Mouse (Mus musculus) neural tube, embryonic 15.5 days (tissue): ENCODE data around the gene Pygo2. TPM values are rescaled to one million over a fixed set of nuclear protein-coding genes. Genes with fewer than 3 reads are reported as not detected.

ENCODE experiments used
- ATAC-seq: fragments of 200-750 bp; cut with Nextera tagmentation; 2 replicates; pipeline ENCODE4 v1.8.0; 2017; ENCODE audit warnings: mild to moderate bottlenecking, moderate TSS enrichment, moderate library complexity; ENCODE audit not compliant: low FRiP score
- H3K27ac ChIP-seq: fragments of 300-500 bp; sonication (generic); replicated peaks from 2 replicates; pipeline ENCODE4 v1.5.1; 2015; ENCODE audit warnings: mild to moderate bottlenecking, inconsistent platforms
- H3K27me3 ChIP-seq: fragments of 300-500 bp; sonication (generic); replicated peaks from 2 replicates; pipeline ENCODE4 v1.6.1; 2015; ENCODE audit warnings: inconsistent platforms
- H3K36me3 ChIP-seq: fragments of 300-500 bp; sonication (generic); 2 replicates; pipeline ENCODE4 v1.6.1; 2015; ENCODE audit warnings: inconsistent platforms
- H3K4me1 ChIP-seq: fragments of 300-500 bp; sonication (generic); 2 replicates; pipeline ENCODE4 v1.6.1; 2015; ENCODE audit warnings: inconsistent platforms
- H3K4me2 ChIP-seq: fragments of 300-500 bp; sonication (generic); 2 replicates; pipeline ENCODE4 v1.6.1; 2015; ENCODE audit warnings: inconsistent platforms, mild to moderate bottlenecking, moderate library complexity
- H3K4me3 ChIP-seq: fragments of 300-500 bp; sonication (generic); replicated peaks from 2 replicates; pipeline ENCODE4 v1.5.1; 2015; ENCODE audit warnings: mild to moderate bottlenecking, inconsistent platforms
- H3K9ac ChIP-seq: fragments of 300-500 bp; sonication (generic); replicated peaks from 2 replicates; pipeline ENCODE4 v1.6.1; 2015; ENCODE audit warnings: mild to moderate bottlenecking, inconsistent platforms
- H3K9me3 ChIP-seq: fragments of 300-500 bp; sonication (generic); replicated peaks from 2 replicates; pipeline ENCODE4 v1.6.1; 2016; ENCODE audit warnings: inconsistent platforms
- WGBS: fragments of 180-500 bp; shearing (Covaris S2); methylation state at CpG from one replicate; pipeline ENCODE4 v1.1.7; 2015; ENCODE audit warnings: mixed read lengths; 5-methylcytosine and 5-hydroxymethylcytosine counted together
- polyA plus RNA-seq: library from polyadenylated mRNA; unstranded; fragments of >200 nt; fragmentation: Nextera tagmentation; extraction: Ambion mirVana; gene quantifications from 2 replicates; pipeline ENCODE4 v1.2.1, GENCODE M21; 2015

Pygo2 gene
- polyA plus RNA-seq, 1 experiment from 2014 or later, result 38.8 TPM

DNA sequence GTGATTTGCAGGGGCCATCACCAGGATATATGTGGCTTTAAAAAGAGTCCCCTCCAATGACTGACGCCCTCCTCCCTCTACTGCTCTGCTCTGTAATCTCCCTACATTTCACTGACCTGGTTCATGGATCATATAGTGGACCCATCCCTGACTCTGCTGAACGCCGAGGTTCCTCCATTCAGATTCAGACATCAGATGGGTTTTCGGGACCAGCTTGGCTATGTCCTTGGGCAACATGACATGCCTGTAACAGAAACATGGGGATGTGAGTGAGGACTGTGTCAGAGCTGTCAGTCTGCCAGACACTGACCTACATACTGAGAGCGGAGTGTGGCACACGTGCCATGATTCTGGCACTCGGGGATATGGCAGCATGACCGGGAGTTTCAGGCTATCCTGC lies 13.9 kb upstream of the Pygo2 start:
- no peaks in the 10 kb centered on the region for H3K9me3 ChIP-seq
- H3K36me3 ChIP-seq, result peaks cover 19% of the 10 kb centered on the region
- WGBS, result 96% methylated on average over 8 of the region's 8 CpGs
- H3K4me2 ChIP-seq, result no peak overlapping the region
- H3K4me3 ChIP-seq, result no peak overlapping the region
- H3K27ac ChIP-seq, result no peak overlapping the region
- ATAC-seq, result no peak
- H3K9ac ChIP-seq, result no peak overlapping the region
- H3K27me3 ChIP-seq, result no peaks in the 10 kb centered on the region
- peaks cover 37% of the 10 kb centered on the region for H3K4me1 ChIP-seq

DNA sequence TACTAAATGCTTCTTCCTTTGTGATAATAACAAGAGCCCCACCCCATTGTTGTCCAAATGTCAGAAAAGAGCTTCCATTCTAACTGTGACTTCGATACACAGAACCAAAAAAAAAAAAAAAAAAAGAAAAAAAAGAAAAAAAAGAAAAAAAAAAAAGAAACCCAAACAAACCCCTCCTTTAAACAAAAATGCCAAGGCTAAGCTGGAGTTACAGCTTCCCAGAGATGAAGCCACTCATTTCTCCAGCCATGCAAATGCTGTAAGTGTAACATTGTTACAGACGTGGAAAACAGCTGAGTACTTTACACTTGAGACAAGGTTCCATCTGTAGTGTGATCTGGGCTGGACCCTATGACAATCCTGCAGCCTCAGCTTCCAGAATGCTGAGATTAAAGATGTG lies 12.9 kb upstream of the Pygo2 start:
- H3K9me3 ChIP-seq, result no peaks in the 10 kb centered on the region
- peak overlapping the region; percentile 41 for H3K9ac ChIP-seq
- peak overlapping the region; percentile 90 for H3K4me2 ChIP-seq
- ATAC-seq, result no peak
- no peaks in the 10 kb centered on the region for H3K27me3 ChIP-seq
- peaks cover 44% of the 10 kb centered on the region for H3K4me1 ChIP-seq
- H3K36me3 ChIP-seq, result peaks cover 19% of the 10 kb centered on the region
- H3K27ac ChIP-seq, result peak overlapping the region; percentile 89
- 32% methylated on average over 2 of the region's 2 CpGs for WGBS
- peak overlapping the region; percentile 60 for H3K4me3 ChIP-seq

DNA sequence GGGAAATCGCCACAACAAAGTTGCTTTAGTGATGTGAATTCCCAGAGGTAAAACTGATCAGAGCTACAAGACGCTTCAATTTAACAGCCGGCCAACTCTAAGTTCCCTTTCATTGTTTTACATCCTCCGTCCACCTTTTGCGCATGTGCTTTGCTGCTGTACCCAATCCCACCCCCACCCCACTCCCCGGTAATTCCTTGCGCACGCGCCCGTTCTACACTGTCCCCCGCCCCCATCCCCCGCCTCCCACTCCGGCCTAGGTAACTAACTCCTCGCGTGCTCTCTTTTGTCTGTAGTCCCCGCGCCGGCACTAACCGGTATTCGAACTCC lies 12.2 kb upstream of the Pygo2 start:
- ATAC-seq, result peak; percentile 70
- Histone ChIP-seq H3K27me3 (no peaks in the 10 kb centered on the region), H3K4me3 (peak overlapping the region; percentile 60), H3K27ac (peak overlapping the region; percentile 89), H3K4me1 (peaks cover 46% of the 10 kb centered on the region), H3K9ac (peak overlapping the region; percentile 41), H3K36me3 (peaks cover 19% of the 10 kb centered on the region), H3K4me2 (peak overlapping the region; percentile 90), H3K9me3 (no peaks in the 10 kb centered on the region)
- WGBS, result 0% methylated on average over 20 of the region's 20 CpGs

DNA sequence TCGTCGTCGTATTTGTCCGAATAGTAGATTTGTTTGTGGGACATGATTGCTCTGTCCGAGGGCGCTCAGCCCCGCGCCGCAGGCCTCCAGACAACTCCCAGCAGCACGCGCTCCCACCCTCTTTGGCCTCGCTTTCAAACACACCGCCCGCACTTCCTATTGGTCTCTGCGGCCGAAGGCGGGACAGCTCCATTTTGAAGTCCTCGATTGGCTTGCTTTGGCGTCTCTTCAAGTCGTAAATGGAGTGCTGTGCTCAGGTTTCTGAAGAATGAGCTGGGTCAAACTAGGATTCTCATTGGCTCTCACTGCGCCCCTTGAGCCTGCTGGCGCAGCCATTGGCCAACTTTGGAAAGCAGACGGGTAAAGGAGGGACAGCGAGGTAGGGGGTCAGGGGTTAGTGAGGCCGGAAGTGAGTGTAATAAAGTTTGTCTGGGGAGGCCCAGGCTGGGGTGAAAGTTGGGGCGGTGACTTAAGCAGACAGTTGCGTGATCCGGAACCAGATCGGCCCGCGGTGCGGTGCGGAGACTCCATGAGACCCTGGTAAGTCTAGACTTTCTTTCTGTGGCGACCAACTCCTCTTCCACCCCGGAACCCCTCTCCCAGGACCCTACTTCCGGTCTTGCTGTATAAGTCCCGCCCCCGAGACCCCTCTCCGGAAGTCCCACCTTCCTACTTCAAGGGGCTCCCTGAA lies 11.7 kb upstream of the Pygo2 start, which contains the start of the genes Cks1b and Shc1:
Cks1b (minus strand) TSS at position 214 of the 691 bp plus-strand sequence.
Shc1 (plus strand) TSS at position 274 of the 691 bp plus-strand sequence.
- Histone ChIP-seq H3K27ac (peak within 1 kb of the TSS; percentile 89), H3K27me3 (no peaks in the 10 kb centered on the region), H3K4me2 (peak within 1 kb of the TSS; percentile 90), H3K4me3 (peak within 1 kb of the TSS; percentile 60), H3K4me1 (peaks cover 48% of the 10 kb centered on the region), H3K36me3 (peaks cover 19% of the 10 kb centered on the region), H3K9ac (peak within 1 kb of the TSS; percentile 56), H3K9me3 (no peaks in the 10 kb centered on the region)
- peak; percentile 95 for ATAC-seq
- WGBS, result under 1% methylated on average over 39 of the region's 39 CpGs

DNA sequence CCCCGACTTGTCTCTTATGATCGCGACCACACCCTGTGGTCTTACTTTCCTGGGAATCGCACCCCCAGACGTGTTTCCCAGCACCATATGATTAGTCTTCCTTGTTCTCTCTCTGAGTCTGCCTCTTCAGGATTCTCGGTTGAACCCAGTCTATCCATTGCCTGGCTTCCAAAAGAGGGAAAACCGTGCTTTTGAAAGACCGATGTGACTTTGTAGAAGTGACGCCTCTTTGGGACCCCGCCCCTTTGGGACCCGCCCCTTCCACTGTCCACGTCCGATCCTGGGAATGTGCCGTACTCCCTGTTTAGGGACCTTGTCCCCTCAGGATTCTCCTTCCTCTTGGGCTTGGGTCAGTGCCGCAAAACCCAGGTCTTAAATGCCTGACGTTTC lies 11.2 kb upstream of the Pygo2 start:
- H3K9ac ChIP-seq, result peak overlapping the region; percentile 56
- WGBS, result under 1% methylated on average over 16 of the region's 16 CpGs
- ATAC-seq, result peak; percentile 6; the same call in 1 of the 2 replicates
- peak overlapping the region; percentile 60 for H3K4me3 ChIP-seq
- peak overlapping the region; percentile 90 for H3K4me2 ChIP-seq
- H3K4me1 ChIP-seq, result peaks cover 50% of the 10 kb centered on the region
- H3K9me3 ChIP-seq, result no peaks in the 10 kb centered on the region
- H3K27me3 ChIP-seq, result no peaks in the 10 kb centered on the region
- peaks cover 18% of the 10 kb centered on the region for H3K36me3 ChIP-seq
- peak overlapping the region; percentile 89 for H3K27ac ChIP-seq

DNA sequence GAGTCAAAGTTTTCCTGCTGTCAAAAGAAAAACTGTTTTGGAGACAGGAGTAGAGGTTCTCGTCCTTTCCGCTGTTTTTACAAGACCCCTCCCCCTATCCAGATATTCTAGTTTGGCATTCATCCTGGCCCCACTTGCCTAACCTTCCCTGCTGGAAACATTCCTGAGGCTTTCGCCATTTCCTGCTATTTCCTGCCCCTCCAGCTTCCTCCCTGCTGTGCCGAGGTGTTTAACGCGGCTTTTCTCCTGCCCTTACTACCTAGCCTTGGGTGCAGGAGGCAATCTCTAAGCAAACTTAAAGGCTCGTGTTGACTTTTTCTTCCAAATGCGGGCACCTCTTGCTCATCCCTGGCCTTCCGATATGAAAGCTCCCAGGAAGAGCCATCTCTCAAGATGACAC lies 10.4 kb upstream of the Pygo2 start:
- Histone ChIP-seq H3K9ac (peak overlapping the region; percentile 56), H3K9me3 (no peaks in the 10 kb centered on the region), H3K4me3 (peak overlapping the region; percentile 60), H3K27me3 (no peaks in the 10 kb centered on the region), H3K36me3 (peaks cover 13% of the 10 kb centered on the region), H3K27ac (peak overlapping the region; percentile 89), H3K4me1 (peaks cover 50% of the 10 kb centered on the region), H3K4me2 (peak overlapping the region; percentile 90)
- no peak for ATAC-seq
- WGBS, result 1% methylated on average over 9 of the region's 9 CpGs

DNA sequence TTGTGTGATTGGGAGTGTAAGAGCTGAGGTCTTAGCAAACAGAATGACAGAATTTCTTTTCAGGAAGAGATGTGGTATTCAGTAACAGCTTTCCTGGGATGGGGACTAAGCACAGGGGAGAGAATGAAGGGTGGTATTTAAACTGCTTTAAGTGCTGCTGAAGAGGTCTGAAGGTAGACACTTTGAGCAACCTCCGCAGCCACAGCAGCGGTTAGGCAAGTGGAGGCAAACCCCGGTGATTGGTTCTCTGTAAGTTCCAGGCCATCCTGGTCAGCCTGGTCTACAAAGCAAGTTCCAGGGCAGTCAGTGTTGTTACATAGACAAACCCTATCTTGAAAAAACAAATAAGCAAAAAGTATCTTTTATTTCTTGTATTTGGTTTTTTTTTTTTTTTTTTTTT lies 10.0 kb upstream of the Pygo2 start:
- Histone ChIP-seq H3K4me1 (peaks cover 50% of the 10 kb centered on the region), H3K4me3 (peak overlapping the region; percentile 60), H3K27me3 (no peaks in the 10 kb centered on the region), H3K4me2 (peak overlapping the region; percentile 90), H3K9me3 (no peaks in the 10 kb centered on the region), H3K27ac (peak overlapping the region; percentile 89), H3K9ac (peak overlapping the region; percentile 56), H3K36me3 (peaks cover 9% of the 10 kb centered on the region)
- WGBS, result 15% methylated on average over 3 of the region's 3 CpGs
- no peak for ATAC-seq

DNA sequence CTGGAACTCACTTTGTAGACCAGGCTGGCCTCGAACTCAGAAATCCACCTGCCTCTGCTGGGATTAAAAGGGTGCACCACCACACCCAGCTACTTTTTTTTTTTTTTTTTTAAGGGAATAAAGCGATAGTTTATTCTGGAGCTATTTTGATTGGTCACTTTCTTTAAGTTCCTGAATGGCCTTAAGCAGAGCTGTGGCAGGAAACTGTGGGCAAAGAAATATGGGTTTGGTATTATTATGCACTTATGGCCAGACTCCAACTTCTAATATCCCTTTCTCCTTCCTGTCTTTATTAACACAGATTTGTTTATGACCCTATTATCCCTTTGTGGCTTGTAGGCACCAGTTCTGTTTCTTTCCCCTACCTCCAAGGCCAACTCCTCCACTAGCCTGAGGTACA lies 9.6 kb upstream of the Pygo2 start:
- Histone ChIP-seq H3K4me1 (peaks cover 50% of the 10 kb centered on the region), H3K27me3 (no peaks in the 10 kb centered on the region), H3K27ac (peak overlapping the region; percentile 74), H3K9me3 (no peaks in the 10 kb centered on the region), H3K36me3 (peaks cover 6% of the 10 kb centered on the region), H3K4me3 (peak overlapping the region; percentile 37; the same call in 1 of the 2 replicates), H3K9ac (no peak overlapping the region), H3K4me2 (peak overlapping the region; percentile 62)
- no peak for ATAC-seq
- 59% methylated on average over 2 of the region's 2 CpGs for WGBS

DNA sequence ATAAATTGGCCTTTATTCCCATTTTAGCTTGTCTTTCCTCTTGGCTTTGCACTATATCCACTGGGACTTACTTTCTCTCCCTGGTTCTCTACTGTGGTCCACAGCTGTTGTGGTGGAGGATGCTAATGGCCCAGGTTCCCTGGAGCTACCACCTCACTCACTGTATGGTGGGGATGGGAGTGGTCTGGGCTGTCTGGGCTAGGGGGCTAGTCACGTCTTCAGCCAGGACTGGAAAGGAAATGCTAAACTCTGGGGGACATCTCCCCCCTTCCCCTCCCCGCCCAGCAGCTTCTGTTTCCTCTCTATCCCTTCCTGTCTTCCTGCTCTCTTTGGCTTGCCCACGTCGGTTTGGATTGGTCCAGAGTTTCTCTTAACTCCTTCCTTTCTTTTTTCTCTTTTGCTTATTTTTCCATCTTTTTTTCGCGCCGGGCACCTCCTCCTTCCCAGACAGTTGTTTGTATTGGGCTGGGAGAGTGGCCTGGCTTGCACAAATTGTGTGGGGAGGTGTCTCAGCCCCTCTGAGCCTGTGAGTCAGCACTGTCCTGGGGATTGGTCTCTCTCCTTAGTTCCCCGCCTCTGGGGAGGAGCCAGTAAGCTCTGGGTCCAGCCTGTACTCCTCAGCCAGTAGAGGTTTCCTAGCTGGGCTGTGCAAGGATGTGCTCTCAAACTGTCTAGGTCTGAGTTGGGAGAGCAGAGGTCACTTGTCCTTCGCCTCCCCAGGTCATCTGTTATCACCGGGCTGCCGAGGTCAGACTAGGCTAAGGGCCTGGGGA lies 8.8 kb upstream of the Pygo2 start:
- H3K27ac ChIP-seq, result peak overlapping the region; percentile 74
- H3K4me2 ChIP-seq, result peak overlapping the region; percentile 62
- WGBS, result 5% methylated on average over 11 of the region's 11 CpGs
- no peaks in the 10 kb centered on the region for H3K27me3 ChIP-seq
- H3K9ac ChIP-seq, result peak overlapping the region; percentile 36
- peak; percentile 22; the same call in 1 of the 2 replicates for ATAC-seq
- peak overlapping the region; percentile 37 for H3K4me3 ChIP-seq
- peaks cover 50% of the 10 kb centered on the region for H3K4me1 ChIP-seq
- no peaks in the 10 kb centered on the region for H3K9me3 ChIP-seq
- H3K36me3 ChIP-seq, result no peaks in the 10 kb centered on the region

DNA sequence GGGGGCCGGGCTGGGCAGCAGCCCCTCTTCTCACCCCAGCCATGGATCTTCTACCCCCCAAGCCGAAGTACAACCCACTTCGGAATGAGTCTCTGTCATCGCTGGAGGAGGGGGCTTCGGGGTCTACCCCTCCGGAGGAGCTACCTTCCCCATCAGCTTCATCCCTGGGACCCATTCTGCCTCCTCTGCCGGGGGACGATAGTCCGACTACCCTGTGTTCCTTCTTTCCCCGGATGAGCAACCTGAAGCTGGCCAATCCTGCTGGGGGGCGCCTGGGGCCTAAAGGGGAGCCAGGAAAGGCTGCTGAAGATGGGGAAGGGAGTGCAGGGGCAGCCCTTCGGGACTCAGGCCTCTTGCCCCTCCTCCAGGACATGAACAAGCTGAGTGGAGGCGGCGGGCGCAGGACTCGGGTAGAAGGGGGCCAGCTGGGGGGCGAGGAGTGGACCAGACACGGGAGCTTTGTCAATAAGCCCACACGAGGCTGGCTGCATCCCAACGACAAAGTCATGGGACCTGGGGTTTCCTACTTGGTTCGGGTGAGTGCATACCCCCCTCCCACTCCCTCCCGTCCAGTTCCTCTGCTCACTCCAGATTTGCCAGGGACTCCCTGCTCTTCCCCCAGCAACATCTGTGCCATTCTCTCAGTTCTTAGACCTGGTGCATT lies 8.1 kb upstream of the Pygo2 start:
- peak overlapping the region; percentile 74; the same call in 1 of the 2 replicates for H3K27ac ChIP-seq

DNA sequence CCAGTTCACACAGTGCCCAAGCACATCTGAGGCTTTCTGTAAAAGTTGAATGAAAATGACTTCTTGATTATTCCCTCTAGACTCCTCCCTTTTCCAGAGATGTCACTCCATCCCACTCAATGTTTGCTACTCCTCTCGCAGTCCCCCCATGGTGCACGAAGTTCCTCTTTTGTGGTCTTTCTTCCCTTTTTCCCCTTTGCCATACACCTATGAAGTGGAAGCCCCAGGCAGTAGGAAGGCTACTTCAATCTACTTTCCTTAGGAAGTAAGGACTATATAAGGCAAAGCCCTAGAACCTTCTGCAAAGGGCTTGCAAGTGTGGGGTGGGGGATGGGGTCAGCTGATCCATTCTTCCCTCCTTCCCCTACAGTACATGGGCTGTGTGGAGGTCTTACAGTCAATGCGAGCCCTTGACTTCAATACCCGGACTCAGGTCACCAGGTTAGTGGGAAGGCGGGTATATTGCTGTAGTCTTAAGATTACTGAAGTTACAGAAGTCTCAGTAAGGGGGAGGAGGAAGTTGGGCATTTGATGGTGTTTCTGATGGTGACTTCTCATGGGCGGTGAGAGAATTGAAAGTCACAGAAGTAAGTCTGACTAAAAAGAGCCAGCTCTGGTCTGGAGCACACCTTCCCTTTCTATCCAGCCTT lies 7.3 kb upstream of the Pygo2 start:
- whole genome bisulfite sequencing, result 74% methylated on average over 6 of the region's 6 CpGs
- Histone ChIP-seq H3K9ac (no peak overlapping the region), H3K27ac (no peak overlapping the region), H3K27me3 (no peaks in the 10 kb centered on the region), H3K36me3 (peaks cover 7% of the 10 kb centered on the region; the same call in 1 of the 2 replicates), H3K9me3 (no peaks in the 10 kb centered on the region), H3K4me3 (peak overlapping the region; percentile 37; the same call in 1 of the 2 replicates), H3K4me1 (peaks cover 40% of the 10 kb centered on the region), H3K4me2 (peak overlapping the region; percentile 62)
- no peak for ATAC-seq

More for the DNA sequence above, 8.1 kb upstream of the Pygo2 start:
- ATAC-seq, result no peak
- peak overlapping the region; percentile 62 for H3K4me2 ChIP-seq
- H3K27me3 ChIP-seq, result no peaks in the 10 kb centered on the region
- H3K4me1 ChIP-seq, result peaks cover 46% of the 10 kb centered on the region
- no peaks in the 10 kb centered on the region for H3K9me3 ChIP-seq
- H3K9ac ChIP-seq, result peak overlapping the region; percentile 36
- H3K36me3 ChIP-seq, result no peaks in the 10 kb centered on the region
- H3K4me3 ChIP-seq, result peak overlapping the region; percentile 37
- WGBS, result 10% methylated on average over 22 of the region's 22 CpGs
